Mouse (Mus musculus) erythroblast, embryonic 14.5 days (primary cell): ENCODE data around the gene Gper1.

Source experiments
- GATA1 ChIP-seq: IDR thresholded peaks from 2 replicates; pipeline ENCODE4 v1.6.1; 2012; ENCODE audit warnings: low read length, inconsistent platforms, mixed read lengths
- TAL1 ChIP-seq: IDR thresholded peaks from 3 replicates; pipeline ENCODE4 v1.6.1; 2012; ENCODE audit warnings: low read length, inconsistent platforms, mixed read lengths

DNA sequence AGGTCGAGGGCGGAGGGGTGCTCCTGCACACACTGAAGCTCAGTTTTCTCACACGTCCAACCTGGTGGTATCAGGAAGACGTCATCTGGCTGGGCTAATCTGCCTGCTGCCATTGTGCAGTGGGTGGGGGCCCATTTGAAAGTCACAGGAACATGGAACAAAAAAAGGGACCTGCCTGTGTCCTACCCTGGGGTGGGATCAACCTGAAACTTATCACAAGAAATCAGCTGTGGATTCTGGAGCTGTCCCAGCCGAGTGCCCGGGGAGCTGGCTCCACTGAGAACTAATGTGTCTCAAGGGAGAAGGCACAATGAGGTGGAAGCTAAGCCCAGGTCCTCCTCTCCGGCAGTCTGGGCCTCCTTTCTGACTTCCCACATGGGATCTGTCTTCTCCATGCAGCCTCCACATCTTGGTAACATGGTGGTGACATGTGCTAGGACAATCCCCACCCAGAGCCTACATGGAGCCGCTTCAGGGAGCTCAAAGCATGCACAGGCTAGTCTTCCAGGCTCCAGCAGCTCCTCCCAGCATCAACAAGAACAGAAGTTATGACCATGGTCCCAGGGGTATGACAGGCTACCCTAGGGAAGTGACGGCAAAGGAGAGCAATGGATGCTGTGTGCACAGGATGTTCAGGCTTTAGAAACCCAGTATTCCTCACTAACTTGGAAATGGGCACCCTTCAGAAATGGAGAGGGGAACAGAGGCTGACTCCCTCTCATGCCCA is 11.1 kb downstream of the Gper1 start:
- no peak for TF ChIP-seq GATA1
- TF ChIP-seq TAL1 = no peak
